Mouse (Mus musculus) liver, postnatal 0 days (tissue): Measurements from ENCODE around the gene Vps41. TPM values are rescaled to one million over a fixed set of nuclear protein-coding genes. Genes with fewer than 3 reads are reported as not detected.

Source experiments
- ATAC-seq: fragments of 200-750 bp; cut with Nextera tagmentation; 2 replicates; pipeline ENCODE4 v1.8.0; 2017; ENCODE audit warnings: mild to moderate bottlenecking, moderate library complexity
- DNase-seq: peaks from one replicate; pipeline ENCODE4 v3.0.0-alpha.2; 2016
- H3K27ac ChIP-seq: fragments of 300-500 bp; sonication (generic); 2 replicates; pipeline ENCODE4 v1.5.1; 2014; ENCODE audit warnings: antibody characterized with exemption, moderate library complexity, mild to moderate bottlenecking, low read depth
- H3K27me3 ChIP-seq: fragments of 300-500 bp; sonication (generic); 2 replicates; pipeline ENCODE4 v1.6.1; 2014; ENCODE audit warnings: low read length, control low read depth, mixed read lengths; ENCODE audit not compliant: insufficient read depth
- H3K36me3 ChIP-seq: fragments of 300-500 bp; sonication (generic); replicated peaks from 2 replicates; pipeline ENCODE4 v1.6.1; 2014; ENCODE audit warnings: mild to moderate bottlenecking, control low read depth, low read length, moderate library complexity, mixed read lengths; ENCODE audit not compliant: insufficient read depth
- H3K4me1 ChIP-seq: fragments of 300-500 bp; sonication (generic); 2 replicates; pipeline ENCODE4 v1.6.1; 2014; ENCODE audit warnings: antibody characterized with exemption, mild to moderate bottlenecking, control low read depth; ENCODE audit not compliant: insufficient read depth
- H3K4me2 ChIP-seq: fragments of 300-500 bp; sonication (generic); 2 replicates; pipeline ENCODE4 v1.6.1; 2014; ENCODE audit warnings: low read depth, mild to moderate bottlenecking, low read length, moderate library complexity, mixed read lengths
- H3K4me3 ChIP-seq: fragments of 300-500 bp; sonication (generic); 2 replicates; pipeline ENCODE4 v1.5.1; 2014; ENCODE audit warnings: low read depth, low read length
- H3K9ac ChIP-seq: fragments of 300-500 bp; sonication (generic); replicated peaks from 2 replicates; pipeline ENCODE4 v1.6.1; 2014; ENCODE audit warnings: mild to moderate bottlenecking, moderate library complexity
- H3K9me3 ChIP-seq: fragments of 300-500 bp; sonication (generic); 2 replicates; pipeline ENCODE4 v1.6.1; 2016; ENCODE audit warnings: mild to moderate bottlenecking, control low read depth, low read length, mixed read lengths
- CTCF ChIP-seq: sonication (generic); IDR thresholded peaks from 2 replicates; pipeline ENCODE4 v1.5.1; 2016; ENCODE audit warnings: antibody characterized with exemption, low read depth
- EP300 ChIP-seq: IDR thresholded peaks from 2 replicates; pipeline ENCODE4 v1.6.1; 2016; ENCODE audit warnings: antibody characterized with exemption, low read depth, mild to moderate bottlenecking
- WGBS: fragments of 180-500 bp; shearing (Covaris S2); extraction: QIAGEN DNeasy Blood & Tissue Kit; methylation state at CpG from one replicate; pipeline ENCODE4 v1.1.7; 2014; ENCODE audit not compliant: insufficient replicate concordance; 5-methylcytosine and 5-hydroxymethylcytosine counted together
- polyA plus RNA-seq: library from polyadenylated mRNA; unstranded; fragments of >200 nt; fragmentation: Nextera tagmentation; extraction: Ambion mirVana; gene quantifications from 2 replicates; pipeline ENCODE4 v1.2.1, GENCODE M21; 2015

Gene Vps41
- polyA plus RNA-seq, 1 experiment from 2014 or later, result 17.0 TPM

- H3K36me3 ChIP-seq, result peaks cover 10% of the 10 kb centered on the region; the same call in 1 of the 2 replicates
- 84% methylated on average over 4 of the region's 4 CpGs for WGBS
- no peaks in the 10 kb centered on the region for H3K4me1 ChIP-seq
- TF ChIP-seq CTCF (no peak), EP300 (no peak)
- no peak for ATAC-seq
- H3K4me3 ChIP-seq, result no peak overlapping the region
- no peak overlapping the region for H3K27ac ChIP-seq
- no peak overlapping the region for H3K9ac ChIP-seq
- H3K9me3 ChIP-seq, result no peaks in the 10 kb centered on the region
- no peak for DNase-seq
- no peaks in the 10 kb centered on the region for H3K27me3 ChIP-seq
- H3K4me2 ChIP-seq, result no peak overlapping the region
Measured at GRCm38 (mm10) chr13:18840366-18840765, 123.3 kb downstream of the Vps41 start.

- Histone ChIP-seq H3K9me3 (no peaks in the 10 kb centered on the region), H3K27me3 (no peaks in the 10 kb centered on the region), H3K27ac (no peak overlapping the region), H3K4me3 (no peak overlapping the region), H3K4me1 (no peaks in the 10 kb centered on the region), H3K36me3 (peaks cover 16% of the 10 kb centered on the region; the same call in 1 of the 2 replicates), H3K9ac (no peak overlapping the region), H3K4me2 (no peak overlapping the region)
- ATAC-seq (no peak), DNase-seq (no peak)
- TF ChIP-seq EP300, result no peak
- no peak for TF ChIP-seq CTCF
- WGBS, result 58% methylated on average over 2 of the region's 2 CpGs
Measured at GRCm38 (mm10) chr13:18841019-18841418, 123.9 kb downstream of the Vps41 start.

GRCm38 (mm10) chr13:18841752-18842282, 124.7 kb downstream of the Vps41 start:
- Histone ChIP-seq H3K9me3 (no peaks in the 10 kb centered on the region), H3K4me3 (no peak overlapping the region), H3K9ac (no peak overlapping the region), H3K36me3 (peaks cover 22% of the 10 kb centered on the region; the same call in 1 of the 2 replicates), H3K27ac (no peak overlapping the region), H3K27me3 (no peaks in the 10 kb centered on the region), H3K4me2 (no peak overlapping the region), H3K4me1 (no peaks in the 10 kb centered on the region)
- DNase-seq, result no peak
- no peak for TF ChIP-seq CTCF
- no peak for ATAC-seq
- WGBS, result 80% methylated on average over 6 of the region's 6 CpGs

GRCm38 (mm10) chr13:18842556-18842955, 125.5 kb downstream of the Vps41 start:
- TF ChIP-seq CTCF (no peak), EP300 (no peak)
- no peaks in the 10 kb centered on the region for H3K9me3 ChIP-seq
- no peak overlapping the region for H3K4me2 ChIP-seq
- H3K27me3 ChIP-seq, result no peaks in the 10 kb centered on the region
- no peaks in the 10 kb centered on the region for H3K4me1 ChIP-seq
- 80% methylated on average over 4 of the region's 4 CpGs for WGBS
- no peak for ATAC-seq
- H3K9ac ChIP-seq, result no peak overlapping the region
- H3K4me3 ChIP-seq, result no peak overlapping the region
- H3K27ac ChIP-seq, result no peak overlapping the region
- no peak for DNase-seq
- peaks cover 22% of the 10 kb centered on the region; the same call in 1 of the 2 replicates for H3K36me3 ChIP-seq

GRCm38 (mm10) chr13:18843546-18843945, 126.5 kb downstream of the Vps41 start:
- Histone ChIP-seq H3K27ac (no peak overlapping the region), H3K9ac (no peak overlapping the region), H3K4me2 (no peak overlapping the region), H3K4me3 (no peak overlapping the region), H3K9me3 (no peaks in the 10 kb centered on the region), H3K27me3 (no peaks in the 10 kb centered on the region), H3K4me1 (no peaks in the 10 kb centered on the region), H3K36me3 (peaks cover 22% of the 10 kb centered on the region; the same call in 1 of the 2 replicates)
- WGBS, result 87% methylated on average over 1 of the region's 1 CpGs
- TF ChIP-seq CTCF, result no peak
- no peak for TF ChIP-seq EP300
- ATAC-seq (no peak), DNase-seq (no peak)

- 65% methylated on average over 3 of the region's 3 CpGs for WGBS
- TF ChIP-seq EP300 (no peak), CTCF (no peak)
- no peak for ATAC-seq
Measured at GRCm38 (mm10) chr13:18847386-18847785, 130.3 kb downstream of the Vps41 start.

GRCm38 (mm10) chr13:18849563-18849962, 132.5 kb downstream of the Vps41 start:
- DNase-seq, result no peak

More at GRCm38 (mm10) chr13:18847386-18847785, 130.3 kb downstream of the Vps41 start:
- peaks cover 23% of the 10 kb centered on the region; the same call in 1 of the 2 replicates for H3K36me3 ChIP-seq
- H3K4me1 ChIP-seq, result no peaks in the 10 kb centered on the region
- no peaks in the 10 kb centered on the region for H3K9me3 ChIP-seq
- no peak for DNase-seq
- no peak overlapping the region for H3K27ac ChIP-seq
- no peaks in the 10 kb centered on the region for H3K27me3 ChIP-seq
- H3K4me3 ChIP-seq, result no peak overlapping the region
- H3K4me2 ChIP-seq, result no peak overlapping the region
- no peak overlapping the region for H3K9ac ChIP-seq

More at GRCm38 (mm10) chr13:18849563-18849962, 132.5 kb downstream of the Vps41 start:
- no peak for ATAC-seq
- Histone ChIP-seq H3K4me1 (no peaks in the 10 kb centered on the region), H3K4me2 (no peak overlapping the region), H3K4me3 (no peak overlapping the region), H3K36me3 (peaks cover 31% of the 10 kb centered on the region), H3K9ac (no peak overlapping the region), H3K9me3 (no peaks in the 10 kb centered on the region), H3K27me3 (no peaks in the 10 kb centered on the region), H3K27ac (no peak overlapping the region)
- TF ChIP-seq CTCF (no peak), EP300 (no peak)
